Mouse (Mus musculus) spleen, adult 2 months (tissue): ENCODE results near the gene Tirap.

Experiments
- CTCF ChIP-seq: fragments of 200-500 bp; IDR thresholded peaks from 2 replicates; pipeline ENCODE4 v1.5.1; 2011; ENCODE audit warnings: mild to moderate bottlenecking, inconsistent platforms; ENCODE audit not compliant: insufficient read depth, insufficient read length, insufficient replicate concordance; ENCODE audit errors: extremely low read depth
- POLR2A ChIP-seq: fragments of 200-500 bp; IDR thresholded peaks from 2 replicates; pipeline ENCODE4 v1.6.1; 2011; ENCODE audit warnings: low read depth, low read length, inconsistent platforms

- TF ChIP-seq POLR2A (no peak), CTCF (no peak)
Measured at GRCm38 (mm10) chr9:35166144-35166797, 33.8 kb downstream of the Tirap start.
